Mouse (Mus musculus) fat pad, adult 2 months (tissue): ENCODE measurements around the gene Rad51b.

ENCODE experiments used
- DNase-seq: peaks from one replicate; pipeline ENCODE4 v3.0.0-alpha.2; 2011; ENCODE audit warnings: low read depth, low spot score; ENCODE audit errors: extremely low read depth

Gene Rad51b

GRCm38 (mm10) chr12:79641570-79642285, 344.6 kb downstream of the Rad51b start:
- DNase-seq: no peak

GRCm38 (mm10) chr12:79642715-79643114, 345.6 kb downstream of the Rad51b start:
- no peak for DNase-seq

GRCm38 (mm10) chr12:79645656-79646055, 348.6 kb downstream of the Rad51b start:
- no peak for DNase-seq

GRCm38 (mm10) chr12:79646646-79647164, 349.6 kb downstream of the Rad51b start:
- no peak for DNase-seq

GRCm38 (mm10) chr12:79647382-79647781, 350.3 kb downstream of the Rad51b start:
- no peak for DNase-seq

GRCm38 (mm10) chr12:79647976-79648375, 350.9 kb downstream of the Rad51b start:
- DNase-seq: no peak

GRCm38 (mm10) chr12:79648812-79649700, 352.0 kb downstream of the Rad51b start:
- no peak for DNase-seq

GRCm38 (mm10) chr12:79649796-79650195, 352.7 kb downstream of the Rad51b start:
- DNase-seq: no peak

- DNase-seq: no peak
Observed at GRCm38 (mm10) chr12:79655138-79655537, 358.1 kb downstream of the Rad51b start.

- no peak for DNase-seq
Observed at GRCm38 (mm10) chr12:79658861-79659260, 361.8 kb downstream of the Rad51b start.

- no peak for DNase-seq
Observed at GRCm38 (mm10) chr12:79661270-79661669, 364.2 kb downstream of the Rad51b start.

- no peak for DNase-seq
Observed at GRCm38 (mm10) chr12:79663131-79663892, 366.2 kb downstream of the Rad51b start.

GRCm38 (mm10) chr12:79663893-79664574, 367.0 kb downstream of the Rad51b start:
- DNase-seq: no peak

- DNase-seq: peak; percentile 10
Observed at GRCm38 (mm10) chr12:79674846-79675439, 377.9 kb downstream of the Rad51b start.

- DNase-seq: peak; percentile 30
Observed at GRCm38 (mm10) chr12:79675440-79676176, 378.5 kb downstream of the Rad51b start.

GRCm38 (mm10) chr12:79676251-79676650, 379.2 kb downstream of the Rad51b start:
- DNase-seq: peak; percentile 56

- no peak for DNase-seq
Observed at GRCm38 (mm10) chr12:79676896-79677295, 379.8 kb downstream of the Rad51b start.

GRCm38 (mm10) chr12:79679251-79679901, 382.3 kb downstream of the Rad51b start:
- DNase-seq: no peak
